Mouse (Mus musculus): Measurements from ENCODE around the gene Zfp142.

- TF ChIP-seq POLR2A (IDR thresholded peaks at IDR 0.05; ENCODE audit: extremely low read depth, insufficient read depth, low read length), result peak; percentile 92
- no peak for TF ChIP-seq CTCF (IDR thresholded peaks at IDR 0.05; ENCODE audit: extremely low read depth, insufficient read depth, low read length)
These were observed 13.4 kb upstream of the Zfp142 start, which contains the start of the genes Rnf25 and Stk36 for GRCm38 (mm10) chr1:74601267-74601962.
